Mouse (Mus musculus) bone marrow macrophage, adult 2 months (primary cell): Measurements from ENCODE around the gene Sdr42e1.

Source experiments
- CTCF ChIP-seq: IDR thresholded peaks from 2 replicates; pipeline ENCODE4 v1.5.1; 2012; ENCODE audit warnings: low read depth, mild to moderate bottlenecking, low read length, moderate library complexity
- POLR2A ChIP-seq: IDR thresholded peaks from 2 replicates; pipeline ENCODE4 v1.6.1; 2012; ENCODE audit warnings: mild to moderate bottlenecking, low read depth, low read length, borderline replicate concordance

DNA sequence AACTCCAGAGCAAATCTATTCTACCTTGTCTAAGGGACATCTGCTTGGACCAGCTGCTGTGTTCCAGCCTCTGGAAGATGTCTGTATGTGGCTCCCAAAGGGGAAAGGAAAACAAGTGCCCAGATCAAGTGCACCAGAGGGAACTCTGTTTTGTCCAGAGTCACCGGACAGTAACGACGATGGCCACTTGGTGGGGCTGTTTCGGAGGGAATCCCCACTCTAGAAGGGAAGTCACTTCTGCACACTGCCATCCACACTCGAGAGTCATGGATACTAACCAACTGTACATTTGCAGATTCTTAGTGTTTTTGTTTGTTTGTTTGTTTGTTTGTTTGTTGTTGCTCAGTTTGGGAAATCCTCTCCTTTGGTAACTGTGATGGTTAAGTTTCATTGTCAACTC lies 23.8 kb upstream of the Sdr42e1 start:
- TF ChIP-seq POLR2A (no peak), CTCF (peak; percentile 59)
